Mouse (Mus musculus) lung, adult 10 weeks (tissue): ENCODE data around the gene Chp2. TPM values are rescaled to one million over a fixed set of nuclear protein-coding genes. Genes with fewer than 3 reads are reported as not detected.

Experiments used
- polyA plus RNA-seq: library from polyadenylated mRNA; stranded (reverse); fragments of 350-450 nt; fragmentation: Illumina TruSeq; extraction: RNeasy Lipid Tissue Mini Kit (QIAGEN cat#74804); gene quantifications from one replicate; pipeline ENCODE4 v1.2.3, GENCODE M21; 2014; ENCODE audit warnings: low read depth, low replicate concordance; ENCODE audit not compliant: insufficient read depth

The Chp2 gene
- polyA plus RNA-seq = 2.6 TPM

GRCm38 (mm10) chr7:122219315-122219801 is at the start of gene Chp2:
Chp2 (plus strand) TSS chr7:122219496.

GRCm38 (mm10) chr7:122186043-122186442 is 33.3 kb upstream of the Chp2 start, which contains the start of gene Ern2:
Ern2 (minus strand) TSS chr7:122186207.

Other genes with a start within 250 kb of the Chp2 start
- 15.9 TPM for gene Cog7, start 237.8 kb upstream of the Chp2 start, polyA plus RNA-seq
- 12.0 TPM for gene Gga2, start 198.3 kb upstream of the Chp2 start, polyA plus RNA-seq
- 11.4 TPM for gene Ubfd1, start 152.3 kb upstream of the Chp2 start, polyA plus RNA-seq
- 4.4 TPM for gene Ears2, start 152.2 kb upstream of the Chp2 start, polyA plus RNA-seq
- 201 TPM for gene Ndufab1, start 117.6 kb upstream of the Chp2 start, polyA plus RNA-seq
- gene Palb2, start 86.5 kb upstream of the Chp2 start, polyA plus RNA-seq = 0.93 TPM
- 52.9 TPM for gene Dctn5, start 86.5 kb upstream of the Chp2 start, polyA plus RNA-seq
- 0.77 TPM for gene Plk1, start 60.1 kb upstream of the Chp2 start, polyA plus RNA-seq
- 0.12 TPM for gene Ern2, start 33.3 kb upstream of the Chp2 start, polyA plus RNA-seq
- gene Prkcb, start 69.3 kb downstream of the Chp2 start, polyA plus RNA-seq = 12.1 TPM